Mouse (Mus musculus): ENCODE measurements around the gene Zfp324.
"Not testable (repeated sequence)": the region's sequence is repeated elsewhere in the genome, so short reads cannot be mapped to it uniquely, and the experiment has no call there.

Zfp324 gene

GRCm38 (mm10) chr7:12965678-12966091, at the start of gene Zfp324:
TSS of gene Zfp324 (plus strand) at chr7:12965838.
- peak; percentile 81 to 82 for DNase-seq (ENCODE audit: low spot score in 2 of 2)

GRCm38 (mm10) chr7:12920495-12920894, 45.1 kb upstream of the Zfp324 start:
- DNase-seq (ENCODE audit: low spot score in 2 of 2): not testable (repeated sequence)

GRCm38 (mm10) chr7:12921318-12921704, 44.3 kb upstream of the Zfp324 start:
- no peak for DNase-seq (ENCODE audit: low spot score in 2 of 2)

GRCm38 (mm10) chr7:12921705-12922465, 43.8 kb upstream of the Zfp324 start, which contains the start of gene Rps5:
TSS of gene Rps5 (plus strand) at chr7:12922290.
- DNase-seq (ENCODE audit: low spot score in 2 of 2): peak; percentile 97 to 98

GRCm38 (mm10) chr7:12922729-12923128, 42.9 kb upstream of the Zfp324 start:
- DNase-seq (ENCODE audit: low spot score in 2 of 2): no peak

GRCm38 (mm10) chr7:12926316-12926715, 39.3 kb upstream of the Zfp324 start:
- no peak for DNase-seq (ENCODE audit: low spot score in 2 of 2)

- no peak for DNase-seq (ENCODE audit: low spot score in 2 of 2)
Measured at GRCm38 (mm10) chr7:12927191-12927680, 38.4 kb upstream of the Zfp324 start, which contains the start of gene Rnf225. TSS of gene Rnf225 (plus strand) at chr7:12927416.

GRCm38 (mm10) chr7:12927693-12928589, 37.7 kb upstream of the Zfp324 start:
- DNase-seq (ENCODE audit: low spot score in 2 of 2): no peak

GRCm38 (mm10) chr7:12933615-12934140, 32.0 kb upstream of the Zfp324 start:
- DNase-seq (ENCODE audit: low spot score in 2 of 2): no peak

- no peak for DNase-seq (ENCODE audit: low spot score in 2 of 2)
Measured at GRCm38 (mm10) chr7:12934808-12935207, 30.8 kb upstream of the Zfp324 start.

GRCm38 (mm10) chr7:12937254-12937803, 28.3 kb upstream of the Zfp324 start:
- not testable (repeated sequence) for DNase-seq (ENCODE audit: low spot score in 2 of 2)

GRCm38 (mm10) chr7:12940599-12940998, 25.0 kb upstream of the Zfp324 start:
- no peak for DNase-seq (ENCODE audit: low spot score in 2 of 2)

- DNase-seq (ENCODE audit: low spot score in 2 of 2): peak; percentile 31 to 44
Measured at GRCm38 (mm10) chr7:12943488-12943887, 22.1 kb upstream of the Zfp324 start.

- peak; percentile 87 to 92 for DNase-seq (ENCODE audit: low spot score in 2 of 2)
Measured at GRCm38 (mm10) chr7:12949032-12949871, 16.4 kb upstream of the Zfp324 start.

GRCm38 (mm10) chr7:12949872-12950229, 15.8 kb upstream of the Zfp324 start:
- DNase-seq (ENCODE audit: low spot score in 2 of 2): no peak

- no peak for DNase-seq (ENCODE audit: low spot score in 2 of 2)
Measured at GRCm38 (mm10) chr7:12954896-12955295, 10.7 kb upstream of the Zfp324 start.

- DNase-seq (ENCODE audit: low spot score in 2 of 2): no peak
Measured at GRCm38 (mm10) chr7:12957511-12957910, 8.1 kb upstream of the Zfp324 start.

- DNase-seq (ENCODE audit: low spot score in 2 of 2): no peak
Measured at GRCm38 (mm10) chr7:12958948-12959347, 6.7 kb upstream of the Zfp324 start.

GRCm38 (mm10) chr7:12959718-12960117, 5.9 kb upstream of the Zfp324 start:
- no peak for DNase-seq (ENCODE audit: low spot score in 2 of 2)

- DNase-seq (ENCODE audit: low spot score in 2 of 2): peak; percentile 69 to 70
Measured at GRCm38 (mm10) chr7:12961511-12962141, 4.0 kb upstream of the Zfp324 start.

Data from thymus, postnatal 10 days (tissue).